Mouse (Mus musculus) CH12.LX (cell line): ENCODE results near the gene Dhrs4. TPM values are rescaled to one million over a fixed set of nuclear protein-coding genes. Genes with fewer than 3 reads are reported as not detected.

Experiments
- DNase-seq: peaks from one replicate; pipeline ENCODE4 v3.0.0-alpha.2; 2013; ENCODE audit errors: extremely low read depth
- H3K27ac ChIP-seq: 2 replicates; pipeline ENCODE4 v1.5.1; 2012; ENCODE audit warnings: low read depth, mild to moderate bottlenecking, control low read depth, moderate library complexity; ENCODE audit not compliant: insufficient read depth
- H3K27me3 ChIP-seq: replicated peaks from 2 replicates; pipeline ENCODE3; 2012; ENCODE audit warnings: inconsistent platforms
- H3K36me3 ChIP-seq, 2 experiments: replicated peaks in 1 of 2; 2 replicates each; pipeline versions ENCODE3 to v1.6.1; 2012; ENCODE audit warnings: inconsistent platforms in 1 of 2, low read length in 1 of 2, mild to moderate bottlenecking in 1 of 2, mixed read lengths in 1 of 2, moderate library complexity in 1 of 2; ENCODE audit not compliant: control insufficient read depth in 1 of 2, insufficient read depth in 1 of 2
- H3K4me1 ChIP-seq, 2 experiments: 2 replicates each; pipeline ENCODE4 v1.6.1; 2012; ENCODE audit warnings: inconsistent platforms in 1 of 2, moderate library complexity in 1 of 2; ENCODE audit not compliant: insufficient read depth in 2 of 2, control insufficient read depth in 1 of 2
- H3K4me2 ChIP-seq: 2 replicates; pipeline ENCODE4 v1.6.1; 2012; ENCODE audit warnings: low read depth, mild to moderate bottlenecking, control low read depth; ENCODE audit not compliant: poor library complexity, insufficient read depth, severe bottlenecking
- H3K4me3 ChIP-seq, 3 experiments: fragments of 150-350 bp in 1 of 3; sonication (generic) in 1 of 3; replicated peaks in 1 of 3; 2 replicates each; pipeline versions ENCODE3 to v1.5.1; 2011 to 2012; ENCODE audit warnings: low read depth in 2 of 3, low read length in 2 of 3, mild to moderate bottlenecking in 2 of 3, moderate library complexity in 2 of 3, control low read depth in 1 of 3, improper control_type of control experiment in 1 of 3, inconsistent platforms in 1 of 3, mixed read lengths in 1 of 3; ENCODE audit not compliant: poor library complexity in 1 of 3
- H3K79me2 ChIP-seq: replicated peaks from 2 replicates; pipeline ENCODE4 v1.6.1; 2012; ENCODE audit warnings: mild to moderate bottlenecking, moderate library complexity; ENCODE audit not compliant: control insufficient read depth, poor library complexity, insufficient read depth, severe bottlenecking; ENCODE audit errors: extremely low read depth
- H3K9ac ChIP-seq: 2 replicates; pipeline ENCODE4 v1.6.1; 2012; ENCODE audit warnings: low read depth, mild to moderate bottlenecking, control low read depth, moderate library complexity; ENCODE audit not compliant: insufficient read depth
- H3K9me3 ChIP-seq: replicated peaks from 2 replicates; pipeline ENCODE3; 2012; ENCODE audit warnings: low read length, inconsistent platforms, mixed read lengths
- CHD1 ChIP-seq: IDR thresholded peaks from 2 replicates; pipeline ENCODE4 v1.6.1; 2012; ENCODE audit warnings: low read depth, low read length, improper control_type of control experiment, inconsistent platforms
- CHD2 ChIP-seq: IDR thresholded peaks from 2 replicates; pipeline ENCODE4 v1.6.1; 2011; ENCODE audit warnings: low read length, improper control_type of control experiment
- E2F4 ChIP-seq: IDR thresholded peaks from 2 replicates; pipeline ENCODE4 v1.6.1; 2011; ENCODE audit warnings: low read depth, low read length, improper control_type of control experiment; ENCODE audit not compliant: insufficient replicate concordance
- EP300 ChIP-seq: IDR thresholded peaks from 2 replicates; pipeline ENCODE4 v1.6.1; 2011; ENCODE audit warnings: low read length, improper control_type of control experiment
- GABPA ChIP-seq: IDR thresholded peaks from 2 replicates; pipeline ENCODE4 v1.6.1; 2012; ENCODE audit warnings: low read depth, low read length, improper control_type of control experiment, inconsistent platforms; ENCODE audit not compliant: insufficient replicate concordance
- HCFC1 ChIP-seq: IDR thresholded peaks from 2 replicates; pipeline ENCODE4 v1.6.1; 2012; ENCODE audit warnings: low read depth, mild to moderate bottlenecking, inconsistent platforms, low read length, improper control_type of control experiment
- JUND ChIP-seq: conservative IDR thresholded peaks from 2 replicates; pipeline ENCODE4 v1.6.1; 2011; ENCODE audit warnings: low read depth, low read length, improper control_type of control experiment
- MAX ChIP-seq: IDR thresholded peaks from 2 replicates; pipeline ENCODE4 v1.6.1; 2011; ENCODE audit warnings: low read length, improper control_type of control experiment
- MXI1 ChIP-seq: IDR thresholded peaks from 2 replicates; pipeline ENCODE4 v1.6.1; 2011; ENCODE audit warnings: mild to moderate bottlenecking, low read depth, low read length, improper control_type of control experiment
- MYC ChIP-seq: IDR thresholded peaks from 2 replicates; pipeline ENCODE4 v1.6.1; 2011; ENCODE audit warnings: low read depth, mild to moderate bottlenecking, improper control_type of control experiment, low read length
- NELFE ChIP-seq: IDR thresholded peaks from 2 replicates; pipeline ENCODE4 v1.6.1; 2011; ENCODE audit warnings: low read depth, low read length, improper control_type of control experiment
- NRF1 ChIP-seq: IDR thresholded peaks from 2 replicates; pipeline ENCODE4 v1.6.1; 2014; ENCODE audit warnings: low read depth, mild to moderate bottlenecking, inconsistent platforms, low read length, improper control_type of control experiment, moderate library complexity
- PAX5 ChIP-seq: IDR thresholded peaks from 2 replicates; pipeline ENCODE4 v1.6.1; 2012; ENCODE audit warnings: low read length, inconsistent platforms, mixed read lengths
- POLR2AphosphoS2 ChIP-seq: IDR thresholded peaks from 2 replicates; pipeline ENCODE4 v1.6.1; 2011; ENCODE audit warnings: low read depth, low read length, improper control_type of control experiment
- SMC3 ChIP-seq: IDR thresholded peaks from 2 replicates; pipeline ENCODE4 v1.6.1; 2011; ENCODE audit warnings: low read depth, low read length, improper control_type of control experiment
- TCF12 ChIP-seq: IDR thresholded peaks from 2 replicates; pipeline ENCODE4 v1.6.1; 2014; ENCODE audit warnings: low read depth, mild to moderate bottlenecking, inconsistent platforms, low read length, improper control_type of control experiment
- USF1 ChIP-seq: IDR thresholded peaks from 2 replicates; pipeline ENCODE4 v1.6.1; 2014; ENCODE audit warnings: low read depth, mild to moderate bottlenecking, inconsistent platforms, low read length, improper control_type of control experiment
- USF2 ChIP-seq: conservative IDR thresholded peaks from 2 replicates; pipeline ENCODE4 v1.6.1; 2011; ENCODE audit warnings: low read depth, low read length, improper control_type of control experiment
- ZNF384 ChIP-seq: IDR thresholded peaks from 2 replicates; pipeline ENCODE4 v1.6.1; 2012; ENCODE audit warnings: low read depth, low read length, improper control_type of control experiment, inconsistent platforms
- dilution Hi-C: fragments of 300-500 bp; cut with MboI; formaldehyde crosslinking; loops from 2 replicates; pipeline ENCODE4 v1.14.3; 2020; ENCODE audit warnings: low sequenced_read_pairs; ENCODE audit not compliant: extremely low pct_unique_long_range_greater_than_20kb, extremely low pct_ligation_motif_present
- in situ Hi-C: fragments of 300-500 bp; cut with MboI; formaldehyde crosslinking; loops from 3 replicates; pipeline ENCODE4 v1.14.3; 2019; ENCODE audit warnings: low sequenced_read_pairs, low pct_ligation_motif_present, low pct_unique_long_range_greater_than_20kb, mixed read lengths
- polyA plus RNA-seq: library from polyadenylated mRNA; unstranded; fragments of >175 nt; gene quantifications from 2 replicates; pipeline ENCODE4 v1.2.1, GENCODE M21; 2012; ENCODE audit warnings: low read depth; ENCODE audit not compliant: insufficient read length
- total RNA-seq, 2 experiments: library from RNA; depleted of rRNA; stranded (reverse); fragments of 300-350 nt in 1 of 2; fragments of >200 nt in 1 of 2; gene quantifications; 2 replicates each; pipeline ENCODE4 v1.2.3; 2012 to 2014

The Dhrs4 gene
- total and polyA plus RNA-seq, 3 experiments = 27.9 to 60.2 (median 37.3) TPM

DNA sequence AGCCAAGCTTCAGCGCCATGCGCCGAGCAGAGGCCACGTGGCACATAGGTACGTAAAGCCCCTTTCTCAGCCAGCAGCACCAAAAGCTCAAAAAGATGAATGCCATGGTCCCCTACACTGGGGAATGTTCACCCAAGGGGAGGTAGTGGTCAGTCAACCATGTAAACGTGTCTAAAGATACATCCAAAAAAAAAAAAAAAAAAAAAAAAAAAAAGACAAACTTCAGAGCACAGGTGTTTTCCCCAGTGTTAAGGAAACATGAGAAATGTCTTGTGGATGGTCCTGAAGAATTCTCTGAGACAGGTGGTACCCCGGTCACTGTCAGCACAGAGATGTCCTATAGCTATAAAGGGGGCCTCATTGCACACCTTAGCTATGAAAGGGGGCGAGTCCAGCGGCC is 27.1 kb downstream of the Dhrs4 start:
- Histone ChIP-seq H3K79me2 (no peaks in the 10 kb centered on the region), H3K27ac (no peak overlapping the region), H3K9me3 (no peaks in the 10 kb centered on the region), H3K4me3 (no peak overlapping the region), H3K27me3 (no peaks in the 10 kb centered on the region), H3K4me1 (peaks cover 11 to 52% of the 10 kb centered on the region in 2 experiments), H3K36me3 (peaks cover 0 to 27% of the 10 kb centered on the region in 2 experiments), H3K9ac (no peak overlapping the region), H3K4me2 (no peak overlapping the region)
- dilution Hi-C loops = no loop called here
- no peak for DNase-seq
- TF ChIP-seq PAX5 (no peak), ZNF384 (peak; percentile 91)
- in situ Hi-C loops = no loop called here

DNA sequence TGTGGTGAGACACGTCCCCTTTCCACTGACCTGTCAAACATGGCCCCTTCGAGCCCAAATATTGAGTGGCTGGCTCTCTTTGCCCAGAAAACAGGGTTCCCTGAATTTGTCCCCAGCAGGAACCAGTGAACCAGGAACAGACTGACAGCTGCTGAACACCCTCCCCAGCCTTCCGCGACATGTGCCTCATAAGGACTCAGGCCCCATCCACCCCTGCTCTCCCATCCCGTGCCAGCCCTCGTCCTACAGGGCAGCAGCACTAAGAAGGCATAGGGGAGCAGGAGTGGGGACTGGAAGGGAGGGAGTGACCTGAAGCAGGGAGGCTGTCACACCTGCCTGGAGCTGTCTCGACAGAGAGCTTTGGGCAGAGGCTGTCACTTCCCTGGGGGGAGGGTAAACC is 29.2 kb downstream of the Dhrs4 start:
- H3K27ac ChIP-seq = no peak overlapping the region
- no peaks in the 10 kb centered on the region for H3K79me2 ChIP-seq
- no peaks in the 10 kb centered on the region for H3K9me3 ChIP-seq
- peaks cover 0 to 9% of the 10 kb centered on the region in 2 experiments for H3K36me3 ChIP-seq
- H3K4me1 ChIP-seq = peaks cover 11 to 52% of the 10 kb centered on the region in 2 experiments
- in situ Hi-C loops = no loop called here
- no peak overlapping the region for H3K4me3 ChIP-seq
- peaks cover 12% of the 10 kb centered on the region for H3K27me3 ChIP-seq
- H3K4me2 ChIP-seq = no peak overlapping the region
- dilution Hi-C loops = no loop called here
- no peak for DNase-seq
- H3K9ac ChIP-seq = no peak overlapping the region
- TF ChIP-seq USF1 (no peak), GABPA (no peak), NELFE (no peak), EP300 (no peak), CHD2 (no peak), MXI1 (no peak), SMC3 (no peak), JUND (no peak), ZNF384 (no peak), HCFC1 (no peak), MYC (no peak), MAX (no peak), NRF1 (no peak), USF2 (no peak), E2F4 (no peak), POLR2AphosphoS2 (no peak), PAX5 (no peak), TCF12 (no peak), CHD1 (no peak)
